Mouse (Mus musculus): ENCODE results near the gene Sirt6. TPM values are rescaled to one million over a fixed set of nuclear protein-coding genes. Genes with fewer than 3 reads are reported as not detected.

The Sirt6 gene
- total RNA-seq, 2 experiments from 2014 or later, result 17.3 to 24.7 TPM

DNA sequence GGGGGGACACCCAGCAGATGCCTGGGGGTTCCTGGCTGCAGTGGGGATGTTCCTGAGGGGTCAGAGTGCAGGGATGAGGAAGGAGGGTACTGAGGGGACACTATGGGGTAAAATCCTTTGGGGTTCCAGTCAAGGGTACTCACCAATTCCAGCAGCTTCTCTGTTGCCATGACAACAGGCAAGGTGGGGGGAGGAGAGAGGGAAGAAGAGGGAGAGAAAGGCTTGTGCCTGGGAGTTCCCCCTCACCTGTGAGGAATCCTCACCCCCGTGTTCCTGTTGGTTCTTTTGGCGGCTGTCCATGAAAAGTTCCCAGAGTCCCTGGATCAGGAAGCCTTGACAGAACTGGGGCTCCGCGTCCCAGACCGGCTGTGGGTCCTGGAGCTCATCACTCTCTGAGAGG lies 32.0 kb downstream of the Sirt6 start:
- DNase-seq, result no peak

DNA sequence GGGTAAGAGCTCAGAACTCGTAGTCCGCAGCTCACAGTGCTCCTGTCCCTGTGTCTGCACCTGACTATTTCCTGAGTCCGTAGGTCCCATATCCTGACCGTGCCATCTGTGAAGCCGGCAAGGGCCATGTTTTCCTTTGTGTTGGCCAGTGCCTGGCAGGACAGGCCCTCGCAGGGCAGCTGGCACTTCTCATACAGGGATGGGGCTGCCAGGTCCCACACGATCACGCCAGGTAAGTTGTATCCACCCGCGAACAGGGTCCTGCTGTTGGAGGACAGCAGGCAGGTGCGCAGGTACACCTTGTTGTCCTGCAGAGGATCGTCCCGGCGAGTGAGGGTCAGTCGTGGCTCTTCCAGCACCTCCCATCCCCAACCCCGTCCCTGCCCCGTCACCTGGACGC lies 33.7 kb downstream of the Sirt6 start:
- DNase-seq, result no peak

DNA sequence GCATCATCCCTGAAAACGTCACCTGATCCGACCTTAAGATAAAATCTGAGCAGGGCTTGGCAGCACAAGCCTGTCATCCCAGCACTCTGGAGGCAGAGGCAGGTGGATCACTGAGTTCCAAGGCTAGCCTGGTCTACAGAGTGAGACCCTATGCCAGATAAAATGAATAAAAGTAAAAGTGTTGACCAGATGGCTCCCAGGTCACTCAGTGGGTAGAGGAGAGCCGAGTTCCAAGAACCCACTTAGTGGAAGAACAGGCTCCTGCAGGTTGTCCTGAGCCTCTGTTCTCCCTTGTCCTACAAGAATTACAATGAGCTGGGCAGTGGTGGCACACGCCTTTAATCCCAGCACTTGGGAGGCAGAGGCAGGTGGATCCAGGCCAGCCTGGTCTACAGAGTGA lies 34.4 kb downstream of the Sirt6 start:
- DNase-seq, result no peak

DNA sequence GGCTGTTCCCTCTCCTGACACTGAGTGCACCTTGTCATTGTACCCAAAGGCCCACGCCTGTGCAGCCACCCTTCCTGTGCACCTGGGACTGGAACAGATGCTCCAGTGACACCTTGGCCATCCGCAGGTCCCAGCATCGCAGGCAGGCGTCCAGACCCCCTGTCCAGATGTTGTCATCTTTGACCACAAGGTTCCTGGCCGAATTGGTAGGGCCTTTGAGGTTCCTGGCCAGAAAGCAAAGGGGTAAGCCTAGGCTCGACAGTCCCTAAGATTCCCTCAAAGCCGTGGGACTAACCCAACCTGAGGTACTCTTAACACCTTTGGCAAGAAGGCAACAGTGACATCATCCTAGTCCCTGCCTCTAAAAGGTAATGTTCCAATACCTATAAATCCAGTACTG lies 35.0 kb downstream of the Sirt6 start:
- DNase-seq, result no peak

DNA sequence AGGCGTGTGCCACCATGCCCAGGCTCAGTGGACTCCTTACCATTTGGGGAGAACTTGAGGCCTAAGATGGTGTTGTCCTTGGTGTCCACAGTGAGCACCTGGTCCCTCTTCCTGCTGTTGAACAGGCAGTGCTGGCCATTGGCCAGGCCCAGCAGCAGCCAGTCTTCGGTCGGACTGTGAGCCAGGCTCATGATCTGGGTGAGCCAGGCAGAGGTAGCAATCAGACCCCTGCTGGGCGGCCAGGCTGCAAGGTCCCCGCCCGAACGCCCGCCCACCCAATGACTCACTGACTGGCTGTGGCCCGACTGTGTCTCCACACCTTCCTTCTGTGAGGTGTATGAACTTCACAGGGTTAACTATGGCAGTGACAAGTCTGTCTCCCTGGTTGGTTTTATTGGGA lies 35.8 kb downstream of the Sirt6 start:
- no peak for DNase-seq

DNA sequence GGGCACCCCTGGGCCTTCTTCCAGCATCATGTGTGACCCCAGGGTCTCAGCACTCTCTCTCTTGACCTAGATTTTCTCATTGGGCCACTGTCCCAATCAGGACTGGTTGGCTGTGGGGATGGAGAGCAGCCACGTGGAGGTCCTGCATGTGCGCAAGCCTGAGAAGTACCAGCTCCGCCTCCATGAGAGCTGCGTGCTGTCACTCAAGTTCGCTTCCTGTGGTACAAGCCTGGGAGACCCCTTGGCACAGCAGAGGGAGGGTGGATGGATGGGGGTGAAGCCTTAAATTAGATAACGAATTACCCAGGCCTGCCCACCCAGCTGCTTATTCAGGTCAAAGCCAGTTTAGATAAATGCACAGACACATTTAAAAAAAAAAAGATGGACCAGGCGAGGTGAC lies 38.9 kb downstream of the Sirt6 start:
- no peak for DNase-seq

DNA sequence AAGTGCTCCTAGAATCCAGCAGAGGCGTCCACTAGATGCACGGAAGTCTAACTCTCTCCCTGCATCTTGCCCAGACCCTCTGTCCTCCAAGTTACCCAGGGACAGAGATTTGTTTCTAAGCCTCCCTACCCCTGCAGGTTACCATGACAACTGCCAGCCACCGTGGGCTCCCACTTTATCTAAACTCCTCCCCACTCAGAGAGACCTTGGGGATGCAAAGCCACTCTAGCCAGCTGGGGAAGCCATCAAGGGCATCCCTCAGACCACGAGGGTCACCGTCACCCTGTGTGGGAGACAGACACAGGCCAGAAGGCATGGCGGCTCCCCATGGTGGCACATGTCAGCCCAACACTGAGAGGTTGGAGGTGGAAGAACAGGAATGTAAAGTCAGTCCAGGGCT lies 44.2 kb downstream of the Sirt6 start:
- no peak for DNase-seq

DNA sequence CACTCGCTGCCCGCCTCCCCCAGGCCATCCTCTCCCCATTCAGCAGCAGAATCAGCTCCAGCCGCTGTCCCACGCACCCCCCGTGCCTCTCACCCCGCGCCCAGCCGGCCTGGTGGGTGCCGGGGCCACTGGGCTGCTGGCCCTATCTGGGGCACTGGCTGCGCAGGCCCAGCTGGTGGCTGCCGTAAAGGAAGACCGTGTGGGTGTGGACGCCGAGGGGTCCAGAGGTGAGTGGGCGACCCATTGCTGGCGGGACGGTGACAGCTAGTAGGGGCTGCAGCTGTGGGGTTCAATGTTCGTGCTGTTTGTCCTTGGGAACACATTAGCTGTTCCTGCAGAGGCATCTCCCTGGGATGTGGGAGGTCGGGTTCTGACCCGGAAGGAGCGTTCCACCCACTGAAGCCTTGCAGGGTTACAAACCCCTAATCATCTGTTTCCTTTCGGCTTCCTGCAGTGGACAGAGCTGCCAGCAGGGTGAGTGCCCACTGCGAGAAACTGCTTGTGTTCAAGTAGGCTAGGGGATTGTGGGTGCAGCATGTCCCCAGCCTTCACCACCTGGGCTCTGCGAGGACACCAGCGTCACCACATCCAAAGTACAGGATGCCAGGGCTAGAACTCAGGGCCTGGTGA lies 47.0 kb downstream of the Sirt6 start:
- DNase-seq, result no peak

DNA sequence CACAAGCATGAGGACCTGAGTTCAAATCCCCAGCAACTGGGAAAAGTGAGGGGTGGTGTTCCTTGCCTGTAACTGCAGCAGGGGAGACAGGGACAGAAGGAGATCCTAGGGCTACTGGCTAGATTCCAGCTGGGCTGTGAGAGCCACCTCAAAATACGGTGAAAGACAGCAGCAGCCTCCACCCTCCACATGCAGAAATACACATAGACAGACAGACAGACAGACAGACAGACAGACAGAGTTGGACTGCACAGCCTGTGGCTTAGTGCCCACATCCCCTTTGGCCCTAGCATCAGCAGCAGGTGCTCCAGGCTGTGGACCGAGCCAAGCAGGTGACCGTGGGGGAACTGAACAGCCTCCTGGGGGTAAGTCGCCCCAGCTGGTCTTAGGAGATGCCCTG lies 47.6 kb downstream of the Sirt6 start:
- DNase-seq, result no peak

DNA sequence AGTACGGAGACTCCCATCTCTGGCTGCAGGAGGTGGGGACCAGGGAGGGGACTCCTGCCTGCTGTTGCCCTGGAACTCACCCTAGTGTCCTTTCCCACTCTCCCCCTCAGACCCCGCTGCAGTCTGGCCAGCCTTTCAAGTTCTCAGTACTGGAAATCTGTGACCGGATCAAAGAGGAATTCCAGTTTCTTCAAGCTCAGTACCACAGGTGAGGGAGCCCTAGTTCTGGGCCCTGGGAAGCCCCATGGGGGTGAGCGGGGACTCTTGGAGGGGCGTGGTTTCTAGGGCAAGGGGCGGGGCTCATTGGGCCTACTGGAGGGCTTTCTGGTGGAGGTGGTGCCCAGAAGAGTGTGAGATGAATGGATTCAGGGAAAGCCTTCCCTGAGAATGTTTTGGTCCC lies 51.9 kb downstream of the Sirt6 start:
- no peak for DNase-seq

DNA sequence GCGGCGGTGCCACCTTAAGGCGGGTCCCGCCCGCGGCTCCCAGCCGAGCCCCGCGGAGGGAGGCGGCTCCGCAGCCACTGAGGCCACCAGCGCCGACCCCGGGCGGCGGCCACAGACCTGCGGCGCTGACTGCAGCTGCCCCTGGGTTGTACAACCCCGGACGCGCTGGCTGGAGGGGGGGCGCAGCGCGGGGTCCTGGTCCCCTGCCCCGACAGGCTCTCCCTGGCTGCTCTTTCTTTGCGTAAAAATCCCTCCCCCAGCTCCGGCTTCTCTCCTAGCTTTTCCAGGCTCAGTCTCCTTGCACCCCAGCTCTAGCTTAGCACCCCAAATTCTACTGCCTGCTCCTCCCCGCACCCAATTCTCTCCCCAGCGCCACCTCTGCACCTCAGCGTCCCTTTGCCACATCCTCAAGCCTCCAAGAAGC lies 52.4 kb downstream of the Sirt6 start:
- peak; percentile 72 for DNase-seq

DNA sequence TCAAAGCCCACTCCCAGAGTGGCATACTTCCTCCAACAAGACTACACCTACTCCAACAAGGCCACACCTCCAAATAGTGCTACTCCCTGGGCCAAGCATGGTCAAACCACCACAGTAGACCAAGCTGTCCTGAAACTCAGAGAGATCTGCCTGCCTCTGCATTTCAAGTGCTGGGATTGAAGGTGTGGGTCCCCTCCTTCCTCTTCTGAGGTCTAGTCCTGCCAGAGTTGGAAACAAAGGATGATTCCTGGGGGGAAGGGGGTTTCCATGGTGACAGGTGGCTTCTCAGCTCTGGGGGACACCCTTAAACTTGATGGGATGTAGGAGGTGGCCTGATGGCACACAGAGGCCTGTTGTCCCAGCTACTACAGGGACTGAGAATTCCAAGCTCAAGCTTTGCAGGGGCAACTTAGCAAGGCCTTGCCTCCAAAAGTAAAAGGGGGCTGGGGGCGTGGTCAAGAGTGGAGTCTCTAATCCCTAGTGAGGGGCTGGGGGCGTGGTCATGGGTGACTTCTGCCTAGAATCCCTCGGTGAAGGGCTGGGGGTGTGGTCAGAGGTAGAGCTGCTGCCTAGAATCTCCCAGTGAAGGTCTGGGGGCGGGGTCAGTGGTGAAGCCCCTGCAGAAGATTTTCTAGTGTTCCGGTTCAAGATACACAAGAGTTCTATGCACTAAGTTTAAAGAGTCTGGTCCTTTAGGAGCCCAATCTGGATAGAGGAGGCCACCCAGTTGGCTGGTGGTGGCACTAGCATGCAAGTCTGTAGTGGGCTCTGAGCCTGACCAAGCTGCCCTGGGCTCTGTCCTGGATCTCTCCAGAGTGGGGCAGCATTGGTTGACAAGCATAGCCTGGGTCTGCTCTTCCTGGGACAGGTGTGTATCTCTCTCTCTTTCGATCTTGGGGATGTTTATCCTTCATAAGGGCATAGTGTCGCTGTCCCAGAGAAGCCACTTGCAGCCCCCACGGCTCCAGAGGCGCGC lies 53.2 kb downstream of the Sirt6 start, which contains the start of gene Tle2:
Gene Tle2 (plus strand): TSS at position 481 of the 976 bp plus-strand sequence.
- no peak for DNase-seq

DNA sequence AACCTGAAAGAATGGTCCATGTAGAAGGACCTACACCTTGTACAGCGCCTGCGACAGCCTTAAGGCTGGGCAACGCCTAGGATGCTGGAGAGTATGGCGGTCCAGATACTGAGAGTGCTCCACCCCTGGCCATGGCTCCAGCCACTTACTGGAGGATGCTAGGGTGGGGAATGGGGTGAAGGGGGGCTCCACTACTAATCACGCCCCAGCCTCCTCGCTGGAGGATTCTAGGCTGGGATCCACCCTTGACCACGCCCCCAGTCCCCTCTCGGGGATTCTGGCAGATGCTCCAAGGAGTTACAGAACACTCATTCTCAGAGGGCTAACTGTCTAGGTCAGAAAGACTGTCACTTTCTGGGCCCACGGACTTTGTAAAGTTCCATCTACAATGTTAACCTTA lies 54.6 kb downstream of the Sirt6 start:
- no peak for DNase-seq

DNA sequence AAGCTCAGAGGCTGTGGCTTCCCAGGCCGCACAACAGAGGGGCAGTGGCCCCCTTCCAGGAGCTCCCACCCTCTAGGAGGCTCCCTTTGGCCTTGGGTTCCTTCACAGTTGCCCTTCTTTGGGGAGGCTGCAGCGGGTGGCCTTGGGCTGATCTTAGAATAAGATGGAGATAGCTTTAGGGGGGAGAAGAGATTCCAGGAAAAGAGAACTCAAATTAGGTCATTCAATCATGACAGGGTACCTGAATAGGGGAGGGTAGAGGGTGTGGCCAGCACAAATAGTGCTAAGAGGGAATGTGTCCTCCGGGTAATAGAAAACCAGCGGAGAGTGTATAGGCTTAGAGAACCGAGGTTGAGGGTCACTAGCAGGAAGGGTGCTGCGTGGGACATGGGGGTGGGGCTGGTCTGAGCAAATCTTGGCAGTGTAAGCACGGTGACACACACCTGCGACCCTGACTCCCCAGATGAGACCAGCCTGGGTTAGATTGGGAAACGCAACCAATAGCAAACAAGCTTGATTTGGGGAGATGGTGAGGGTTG lies 55.4 kb downstream of the Sirt6 start:
- DNase-seq, result peak; percentile 53

Other genes starting within 250 kb of the Sirt6 start
- 10 to 100 TPM; 42.1 to 51.7 TPM for gene Fzr1, start 249.3 kb downstream of the Sirt6 start, total RNA-seq (2021)
- 10 to 100 TPM; 52.8 to 54.2 TPM for gene Dohh, start 243.4 kb downstream of the Sirt6 start, total RNA-seq (2021)
- 1 to 10 TPM; 1.1 to 1.6 TPM for gene Gm48551, start 243.3 kb downstream of the Sirt6 start, total RNA-seq (2021)
- gene Gm48552, start 238.8 kb downstream of the Sirt6 start, total RNA-seq (2021), result 1 to 10 TPM in 1 of 2 experiments, under 1 TPM in 1; 0.45 to 1.9 TPM
- 1 to 10 TPM; 1.2 to 1.6 TPM for gene Smim24, start 234.7 kb downstream of the Sirt6 start, total RNA-seq (2021)
- 100 to 1,000 TPM in 1 of 2 experiments, 10 to 100 TPM in 1; 99.9 to 129 TPM for gene Nfic, start 172.2 kb downstream of the Sirt6 start, total RNA-seq (2021)
- gene Celf5, start 145.1 kb downstream of the Sirt6 start, total RNA-seq (2021), result 1 to 10 TPM in 1 of 2 experiments, under 1 TPM in 1; 0.84 to 2.2 TPM
- gene Ncln, start 131.4 kb downstream of the Sirt6 start, total RNA-seq (2021), result 10 to 100 TPM; 90.9 to 93.8 TPM
- 1 to 10 TPM; 2.9 TPM for gene S1pr4, start 127.7 kb downstream of the Sirt6 start, total RNA-seq (2021)
- 1 to 10 TPM in 1 of 2 experiments, under 1 TPM in 1; 0.66 to 1.1 TPM for gene Gna15, start 103.6 kb downstream of the Sirt6 start, total RNA-seq (2021)
- 10 to 100 TPM; 63.8 to 72.7 TPM for gene Gna11, start 82.6 kb downstream of the Sirt6 start, total RNA-seq (2021)
- gene Aes, start 68.3 kb downstream of the Sirt6 start, total RNA-seq (2021), result 100 to 1,000 TPM; 541 to 611 TPM
- gene Tle2, start 53.2 kb downstream of the Sirt6 start, total RNA-seq (2021), result 10 to 100 TPM; 10.9 to 18.1 TPM
- gene Tle6, start 26.7 kb downstream of the Sirt6 start, total RNA-seq (2021), result 10 to 100 TPM in 1 of 2 experiments, 1 to 10 TPM in 1; 8.7 to 10.8 TPM
- gene BC025920, start 21.5 kb downstream of the Sirt6 start, total RNA-seq (2021), result 1 to 10 TPM; 1.1 to 1.8 TPM
- gene Ankrd24, start 743 bp upstream of the Sirt6 start, total RNA-seq (2021), result 10 to 100 TPM; 15.2 to 26.7 TPM
- gene Gm10778, start 21.3 kb upstream of the Sirt6 start, total RNA-seq (2021), result 1 to 10 TPM; 2.8 to 3.2 TPM
- gene Zfp433, start 77.0 kb upstream of the Sirt6 start, total RNA-seq (2021), result 1 to 10 TPM; 5.6 to 8.6 TPM
- gene Gm3055, start 143.4 kb upstream of the Sirt6 start, total RNA-seq (2021), result 1 to 10 TPM; 2.1 to 3.4 TPM
- gene Gm4767, start 184.4 kb upstream of the Sirt6 start, total RNA-seq (2021), result 1 to 10 TPM; 1.7 to 3.2 TPM
- gene Gm32687, start 236.1 kb upstream of the Sirt6 start, total RNA-seq (2021), result 1 to 10 TPM; 1.7 to 2.9 TPM